Comparison of ENCODE assay signal across 8 mouse cellular contexts in the genomic region with DNA sequence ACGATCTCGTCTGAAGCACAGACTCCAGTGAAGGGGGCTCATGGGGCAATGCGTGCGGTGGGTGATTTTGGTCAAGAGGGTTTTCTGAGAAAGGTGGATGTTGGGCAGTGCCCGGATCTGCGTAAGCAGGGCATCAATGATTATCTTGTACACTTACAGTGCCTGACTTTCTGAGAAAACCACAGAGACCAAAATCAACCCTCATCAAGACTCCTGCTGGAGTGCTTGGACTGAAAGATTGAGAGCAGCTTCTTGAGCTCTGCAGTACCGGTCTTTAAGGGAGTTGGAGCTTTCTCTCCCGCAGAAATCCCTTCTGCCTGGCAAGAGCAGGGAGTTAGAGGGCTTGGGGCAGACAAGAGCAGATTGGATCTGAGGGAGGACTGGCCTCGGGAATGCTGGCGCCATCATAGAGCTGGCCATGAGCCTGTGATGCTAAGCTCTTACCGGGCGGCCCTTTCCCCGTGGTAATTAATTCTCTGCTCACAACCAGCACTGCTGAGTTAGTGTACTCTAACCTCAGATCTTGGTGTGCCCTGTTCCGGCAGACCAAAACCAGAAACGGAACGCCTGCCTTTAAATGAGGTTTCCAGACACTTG. TPM values are rescaled to one million over a fixed set of nuclear protein-coding genes. Genes with fewer than 3 reads are reported as not detected.
A peak's percentile ranks its signal among the peaks of the same experiment; 100 is the strongest.
DNase-seq lines count a peak whose midpoint lies in the region; ATAC-seq and TF ChIP-seq lines count a peak whose summit lies in the region.

No protein-coding gene starts in this region.

- TF ChIP-seq CTCF in stomach, postnatal 0 days (IDR thresholded peaks at IDR 0.05; ENCODE audit: low read depth) = no peak

- DNase-seq in layer of hippocampus, postnatal 10 days (ENCODE audit: low spot score in 2 of 2) = peak; percentile 18 to 23
- DNase-seq in layer of hippocampus, adult 9-10 months (ENCODE audit: low spot score) = no peak
- DNase-seq in ZHBTc4 (ENCODE audit: low read depth, low spot score) = peak; percentile 10
- no peak for DNase-seq in embryonic facial prominence, embryonic 11.5 days (ENCODE audit: low spot score)
- peak; percentile 68 for DNase-seq in induced T-regulatory cell, adult 2 months (ENCODE audit: low read depth)
- DNase-seq in stomach, postnatal 0 days (ENCODE audit: low spot score) = no peak
- no peak for DNase-seq in frontal cortex, postnatal 14 days (ENCODE audit: low spot score in 2 of 2)

- no peak overlapping the region for H3K9ac ChIP-seq in embryonic facial prominence, embryonic 11.5 days (replicated peaks; ENCODE audit: low read length)
- H3K9ac ChIP-seq in liver, embryonic 16.5 days (ENCODE audit: low read depth, low read length) = no peak overlapping the region
- H3K9ac ChIP-seq in stomach, postnatal 0 days (ENCODE audit: low read length) = peak overlapping the region; percentile 74

- no peak for ATAC-seq in embryonic facial prominence, embryonic 11.5 days (replicated peaks; ENCODE audit: insufficient number of reproducible peaks, low FRiP score, low TSS enrichment, low read depth)
- no peak for ATAC-seq in liver, embryonic 16.5 days (ENCODE audit: low read depth)
- no peak for ATAC-seq in stomach, postnatal 0 days (ENCODE audit: low FRiP score, low TSS enrichment)

- peak overlapping the region; percentile 99 for H3K4me2 ChIP-seq in embryonic facial prominence, embryonic 11.5 days (ENCODE audit: low read depth, low read length)
- peak overlapping the region; percentile 69 for H3K4me2 ChIP-seq in liver, embryonic 16.5 days (ENCODE audit: low read depth, low read length)
- H3K4me2 ChIP-seq in stomach, postnatal 0 days (replicated peaks; ENCODE audit: low read depth) = peak overlapping the region; percentile 97

- WGBS in embryonic facial prominence, embryonic 11.5 days = 15% methylated on average over 16 of the region's 16 CpGs
- 12% methylated on average over 16 of the region's 16 CpGs for WGBS in liver, embryonic 16.5 days (ENCODE audit: insufficient replicate concordance)
- 20% methylated on average over 16 of the region's 16 CpGs for WGBS in stomach, postnatal 0 days

- TF ChIP-seq EP300 in stomach, postnatal 0 days (optimal IDR thresholded peaks at IDR 0.05) = no peak

- no peak overlapping the region for H3K27ac ChIP-seq in embryonic facial prominence, embryonic 11.5 days (replicated peaks; ENCODE audit: low read depth, low read length)
- H3K27ac ChIP-seq in liver, embryonic 16.5 days (ENCODE audit: low read length) = no peak overlapping the region
- H3K27ac ChIP-seq in stomach, postnatal 0 days (replicated peaks) = peak overlapping the region; percentile 81

- H3K9me3 ChIP-seq in embryonic facial prominence, embryonic 11.5 days (replicated peaks; ENCODE audit: control insufficient read depth, low read length) = no peaks in the 10 kb centered on the region
- H3K9me3 ChIP-seq in liver, embryonic 16.5 days (replicated peaks; ENCODE audit: control insufficient read depth, low read length) = no peaks in the 10 kb centered on the region
- H3K9me3 ChIP-seq in stomach, postnatal 0 days (ENCODE audit: control insufficient read depth, low read length) = no peaks in the 10 kb centered on the region

- H3K4me1 ChIP-seq in embryonic facial prominence, embryonic 11.5 days (ENCODE audit: control insufficient read depth, insufficient read depth, low read length) = 0 out of 2 replicates have a peak, but pooled peaks cover 3% of the 10 kb centered on the region
- H3K4me1 ChIP-seq in liver, embryonic 16.5 days (ENCODE audit: control insufficient read depth, low read depth, low read length) = peaks cover 2% of the 10 kb centered on the region; the same call in 1 of the 2 replicates
- no peaks in the 10 kb centered on the region; the same call in 1 of the 2 replicates for H3K4me1 ChIP-seq in stomach, postnatal 0 days (replicated peaks; ENCODE audit: control insufficient read depth, insufficient read depth)

- H3K4me3 ChIP-seq in embryonic facial prominence, embryonic 11.5 days (ENCODE audit: low read depth, low read length) = peak overlapping the region; percentile 68
- H3K4me3 ChIP-seq in liver, embryonic 16.5 days (ENCODE audit: low read depth, low read length) = peak overlapping the region; percentile 64
- H3K4me3 ChIP-seq in stomach, postnatal 0 days (ENCODE audit: low read depth, low read length) = peak overlapping the region; percentile 75

- H3K27me3 ChIP-seq in embryonic facial prominence, embryonic 11.5 days (ENCODE audit: control insufficient read depth, insufficient read depth, low read length) = peaks cover 9% of the 10 kb centered on the region
- peaks cover 26% of the 10 kb centered on the region for H3K27me3 ChIP-seq in liver, embryonic 16.5 days (ENCODE audit: control insufficient read depth, insufficient read depth, low read depth, low read length)
- H3K27me3 ChIP-seq in stomach, postnatal 0 days (ENCODE audit: control insufficient read depth, insufficient read depth, low read length) = no peaks in the 10 kb centered on the region

- no peaks in the 10 kb centered on the region for H3K36me3 ChIP-seq in embryonic facial prominence, embryonic 11.5 days (replicated peaks; ENCODE audit: control insufficient read depth, insufficient read depth, low read depth, low read length)
- H3K36me3 ChIP-seq in liver, embryonic 16.5 days (ENCODE audit: control insufficient read depth, insufficient read depth) = no peaks in the 10 kb centered on the region
- H3K36me3 ChIP-seq in stomach, postnatal 0 days (ENCODE audit: control insufficient read depth, insufficient read depth, low read length) = no peaks in the 10 kb centered on the region

RNA-seq across cellular contexts. Expression of a gene that starts 2.4 kb away (rescaled TPM):
- total RNA-seq in layer of hippocampus, postnatal 10 days (2021) = 10 to 100 TPM; 13.1 to 14.3 TPM
- polyA plus RNA-seq in embryonic facial prominence, embryonic 11.5 days (2014; fragmentation: Nextera tagmentation; extraction: Ambion mirVana) = 7.3 and 10.1 TPM in 2 replicates
- 4.1 and 4.2 TPM in 2 replicates for polyA plus RNA-seq in liver, embryonic 16.5 days (2015; fragmentation: Nextera tagmentation; extraction: Ambion mirVana)
- 62.4 and 67.3 TPM in 2 replicates for polyA plus RNA-seq in stomach, postnatal 0 days (2015; fragmentation: Nextera tagmentation; extraction: Ambion mirVana)

RNA-seq across cellular contexts. Expression of a gene that starts 30.8 kb away (rescaled TPM):
- 1 to 10 TPM; 7.6 to 8.6 TPM for total RNA-seq in layer of hippocampus, postnatal 10 days (2021)
- polyA plus RNA-seq in embryonic facial prominence, embryonic 11.5 days (2014; fragmentation: Nextera tagmentation; extraction: Ambion mirVana) = 5.1 and 6.6 TPM in 2 replicates
- polyA plus RNA-seq in liver, embryonic 16.5 days (2015; fragmentation: Nextera tagmentation; extraction: Ambion mirVana) = 1.2 and 1.8 TPM in 2 replicates
- 3.3 and 4.2 TPM in 2 replicates for polyA plus RNA-seq in stomach, postnatal 0 days (2015; fragmentation: Nextera tagmentation; extraction: Ambion mirVana)

Comparison
In these comparisons a context has a peak if more than half of its experiments do, and no peak if none do; other contexts are left out.
1. DNase-seq: peak in layer of hippocampus, postnatal 10 days (2 of 2), ZHBTc4 (single experiment) and induced T-regulatory cell, adult 2 months (single experiment); none in layer of hippocampus, adult 9-10 months (single experiment), embryonic facial prominence, embryonic 11.5 days (single experiment), stomach, postnatal 0 days (single experiment) and frontal cortex, postnatal 14 days (0 of 2).
2. Peak in every context shown above with its lines, with median percentiles within 50 percentile points of each other: H3K4me2 ChIP-seq and H3K4me3 ChIP-seq.